Mouse (Mus musculus) thymus, postnatal 25 days (tissue): ENCODE measurements around the gene Ccdc172.

Experiments
- DNase-seq: peaks from one replicate; pipeline ENCODE4 v3.0.0; 2022

Gene Ccdc172

DNA sequence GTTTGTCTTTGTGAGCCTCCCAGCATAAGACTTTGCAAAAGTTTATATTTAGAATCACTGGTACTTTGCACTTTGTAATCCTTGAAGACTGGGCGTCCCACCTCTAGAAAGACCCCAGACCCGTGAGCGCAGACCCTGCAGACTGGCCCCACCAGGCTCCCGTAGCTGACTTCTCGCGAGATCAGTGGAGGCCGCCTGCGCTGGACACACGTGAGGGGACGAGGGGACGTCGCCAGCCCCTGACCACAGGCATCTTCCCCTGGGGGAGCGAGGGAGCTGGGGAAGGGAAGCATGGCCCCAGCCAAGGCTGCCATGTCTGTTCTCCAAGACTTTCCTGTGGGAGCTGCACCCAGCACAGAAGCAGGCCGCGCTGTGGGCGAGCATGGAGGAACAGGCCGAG lies at the start of gene Ccdc172:
TSS of gene Ccdc172 (plus strand) at position 176 of the 400 bp plus-strand sequence.
- DNase-seq: no peak

DNA sequence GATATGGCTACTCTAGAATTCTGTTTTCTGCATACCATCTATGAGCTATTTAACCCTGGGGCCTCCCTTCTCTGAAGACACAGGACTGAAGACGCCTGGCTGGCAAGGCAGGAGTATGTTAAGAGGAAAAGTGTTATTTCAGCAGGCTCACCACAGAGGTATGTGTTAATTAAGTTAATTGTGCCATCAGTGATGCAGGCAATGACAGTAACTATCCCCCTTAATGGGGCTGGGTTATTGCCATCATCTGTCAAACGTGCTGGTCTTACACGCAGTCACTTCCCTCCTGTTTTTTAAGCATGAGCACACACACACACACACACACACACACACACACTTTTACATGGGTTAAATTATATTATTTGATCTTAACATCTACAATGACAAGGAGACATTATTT lies 48.0 kb upstream of the Ccdc172 start:
- DNase-seq: no peak

DNA sequence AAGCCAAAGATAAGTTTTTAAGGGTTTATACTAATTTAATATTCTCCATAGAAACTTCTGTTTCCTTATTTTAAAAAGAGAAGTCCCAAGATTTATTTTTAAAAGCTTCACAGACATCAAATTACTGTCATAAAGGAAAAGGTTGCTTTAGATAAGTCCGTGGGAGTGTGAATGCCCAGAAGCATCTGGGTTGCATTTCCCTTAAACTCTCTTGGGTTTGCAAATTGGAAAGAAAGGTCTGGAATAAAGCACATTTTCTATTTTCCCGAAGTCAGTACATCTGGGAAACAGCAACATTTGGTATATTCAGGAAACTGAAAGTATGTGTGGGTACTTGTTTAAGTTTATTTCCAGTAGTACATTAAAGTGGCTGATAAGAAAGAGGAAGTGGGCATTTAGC lies 43.5 kb upstream of the Ccdc172 start:
- no peak for DNase-seq

DNA sequence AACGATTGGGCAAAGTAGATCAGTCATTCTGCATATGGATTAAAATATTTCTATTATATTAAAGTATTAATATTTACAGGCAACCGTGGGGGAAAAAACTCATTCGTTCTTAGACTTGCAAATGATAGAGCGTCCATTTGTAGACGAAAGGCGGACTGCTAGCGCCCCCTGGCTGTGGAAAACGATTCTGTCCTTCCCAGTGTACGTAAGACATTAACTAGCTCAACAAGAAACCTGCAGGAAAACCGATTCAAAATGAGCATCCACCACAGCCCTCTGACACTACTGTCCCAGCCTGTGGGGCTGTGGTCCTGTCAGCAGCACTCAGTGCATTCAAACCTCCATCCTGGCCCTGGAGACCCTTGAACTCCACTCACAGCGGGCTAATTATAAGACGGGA lies 42.4 kb upstream of the Ccdc172 start:
- peak; percentile 84 for DNase-seq

DNA sequence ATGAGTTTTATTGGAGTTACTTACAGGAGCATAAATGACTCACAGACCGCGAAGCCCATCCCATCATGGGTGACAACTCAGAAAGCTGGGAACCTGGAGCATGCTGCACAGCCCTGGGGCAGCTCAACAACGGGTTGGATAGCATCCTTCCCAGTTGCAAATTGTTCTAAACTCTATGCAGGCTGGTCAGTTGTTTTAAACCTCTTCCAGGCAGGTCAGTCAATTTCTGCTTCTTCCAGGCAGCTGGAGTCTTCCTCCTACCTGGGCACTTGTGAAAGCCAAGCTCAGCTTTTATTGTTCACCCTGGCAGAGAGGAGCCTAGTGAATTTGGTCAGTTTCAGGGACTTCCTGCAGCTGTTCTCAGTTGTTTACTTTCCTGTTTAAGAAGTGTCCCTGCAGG lies 37.5 kb upstream of the Ccdc172 start:
- no peak for DNase-seq

DNA sequence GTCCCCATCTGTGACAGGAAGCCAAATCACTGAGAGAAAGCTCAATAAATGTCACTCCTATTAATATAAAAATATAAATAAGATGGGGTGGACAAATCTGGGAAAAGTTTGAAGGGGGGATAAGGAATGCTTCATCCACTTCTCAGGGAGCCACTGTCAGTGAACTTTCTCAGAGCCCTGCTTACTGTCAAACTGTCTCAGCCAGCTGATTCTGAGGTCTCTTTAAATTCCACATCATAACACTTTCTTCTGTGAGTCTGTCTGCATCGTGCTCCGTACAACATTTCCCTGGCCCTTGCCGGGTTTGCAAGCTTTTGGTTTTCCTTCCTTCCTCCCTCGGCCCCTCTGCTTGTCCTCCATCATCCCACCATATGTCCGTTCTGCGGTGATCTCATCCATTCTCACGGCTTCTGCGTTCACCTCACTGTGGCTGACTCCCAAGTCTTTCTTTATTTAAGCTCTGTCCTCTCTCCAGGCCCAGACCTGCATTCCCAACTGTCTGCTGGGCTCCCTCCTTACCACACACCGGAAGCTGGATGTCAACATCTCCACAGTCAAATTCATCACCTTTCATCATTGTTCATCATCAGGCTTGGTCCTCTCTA lies 29.3 kb upstream of the Ccdc172 start:
- DNase-seq: no peak

DNA sequence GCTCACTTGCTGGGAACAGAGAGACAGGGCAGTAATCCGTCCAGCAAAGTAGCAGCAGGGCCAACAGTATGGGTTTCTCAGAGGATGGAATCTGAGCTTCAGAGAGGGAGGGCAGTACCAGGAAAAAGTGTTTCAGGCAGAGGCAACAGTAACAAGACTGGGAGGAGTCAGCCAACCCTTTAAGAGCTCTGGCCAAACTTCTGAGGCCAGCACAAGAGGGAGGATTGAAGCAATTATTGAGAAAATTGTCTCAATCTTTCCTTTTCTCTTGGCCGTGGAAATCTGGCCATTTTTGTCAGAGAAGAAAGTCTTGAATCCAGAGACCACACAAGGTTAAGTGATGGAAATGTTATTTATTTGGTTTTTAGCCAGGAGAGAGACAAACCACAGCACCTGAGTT lies 25.1 kb upstream of the Ccdc172 start:
- DNase-seq: no peak

DNA sequence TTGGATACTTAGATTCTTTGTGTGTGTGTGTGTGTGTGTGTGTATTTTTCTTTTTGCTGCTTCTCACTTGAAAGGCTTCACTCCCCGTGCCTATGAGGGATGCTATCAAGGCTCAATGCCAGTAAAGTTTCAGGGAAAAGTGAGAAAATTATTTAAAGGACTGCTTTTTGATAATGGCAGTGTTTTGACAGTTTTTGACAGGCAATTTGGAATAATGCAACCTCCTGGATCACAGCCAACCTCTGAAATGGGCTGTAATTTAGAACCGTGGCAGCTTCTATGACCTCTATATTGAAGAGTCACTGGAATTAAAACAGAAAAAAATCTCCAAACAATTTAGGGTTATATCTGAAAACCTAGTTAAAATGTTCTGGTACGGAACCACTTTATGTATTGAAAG lies 14.7 kb upstream of the Ccdc172 start:
- DNase-seq: no peak

DNA sequence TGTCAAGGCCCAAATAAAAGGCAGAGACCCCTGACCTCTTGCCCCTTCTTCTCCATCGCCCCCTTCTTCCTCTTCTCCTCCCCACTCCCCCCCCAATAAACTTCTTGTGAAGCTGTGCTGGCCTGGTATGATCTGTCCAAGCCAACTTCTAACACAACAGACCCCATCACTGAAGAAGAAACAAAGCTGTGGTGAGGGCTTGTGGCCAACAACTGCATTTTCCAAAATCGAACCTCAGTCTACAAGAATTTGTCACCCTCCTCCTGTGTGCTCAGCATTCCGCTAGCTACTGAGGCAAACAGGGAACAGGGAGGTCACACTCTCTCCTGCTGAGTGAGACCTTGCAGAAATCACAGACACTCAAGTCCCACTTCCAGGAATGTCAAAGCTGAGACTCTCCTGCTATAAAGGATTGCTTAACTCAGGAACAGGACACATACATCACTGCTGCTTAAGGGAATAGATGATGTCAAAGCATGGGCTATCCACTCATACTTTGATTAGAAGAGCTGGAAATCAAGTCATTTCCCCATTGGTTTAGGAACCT lies 12.3 kb upstream of the Ccdc172 start:
- no peak for DNase-seq

DNA sequence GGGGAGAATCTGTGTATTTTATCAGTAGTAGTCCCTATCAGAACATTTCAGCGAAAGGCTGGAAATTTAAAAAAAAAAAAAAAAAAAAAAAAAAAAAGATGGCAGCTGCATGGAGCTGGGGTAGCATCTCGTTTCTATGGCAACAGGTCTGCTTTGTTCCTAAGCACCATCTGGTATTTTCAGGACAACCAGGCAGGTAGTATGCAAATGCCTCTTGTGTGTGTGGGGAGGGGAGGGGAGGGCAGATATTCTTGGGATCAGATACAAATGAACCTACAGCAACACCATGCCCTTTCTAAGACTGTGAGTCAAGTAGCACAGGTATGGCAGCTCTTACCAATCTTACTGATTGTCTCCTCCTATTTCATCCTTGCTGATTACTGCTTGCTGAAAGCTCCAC lies 11.7 kb upstream of the Ccdc172 start:
- DNase-seq: no peak

DNA sequence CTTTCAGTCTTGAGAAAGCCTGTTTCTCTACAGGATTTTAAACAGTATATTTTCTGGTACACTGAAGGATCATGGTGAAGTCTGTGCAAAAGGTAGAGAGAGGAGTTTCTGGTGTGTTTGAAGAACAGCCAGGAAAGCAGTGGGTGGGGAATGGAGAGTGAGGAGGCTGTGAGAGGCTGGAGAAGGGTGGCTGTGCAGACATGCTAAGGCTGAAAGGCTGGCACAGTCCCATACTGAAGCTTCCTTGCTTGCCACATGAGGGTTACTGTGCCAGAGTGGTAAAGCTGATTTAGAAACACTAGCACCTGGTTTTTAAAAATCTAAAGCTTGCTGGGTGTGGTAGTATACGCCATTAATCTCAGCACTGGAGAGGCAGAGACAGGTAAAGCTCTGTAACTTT lies 9.9 kb downstream of the Ccdc172 start:
- DNase-seq: no peak

DNA sequence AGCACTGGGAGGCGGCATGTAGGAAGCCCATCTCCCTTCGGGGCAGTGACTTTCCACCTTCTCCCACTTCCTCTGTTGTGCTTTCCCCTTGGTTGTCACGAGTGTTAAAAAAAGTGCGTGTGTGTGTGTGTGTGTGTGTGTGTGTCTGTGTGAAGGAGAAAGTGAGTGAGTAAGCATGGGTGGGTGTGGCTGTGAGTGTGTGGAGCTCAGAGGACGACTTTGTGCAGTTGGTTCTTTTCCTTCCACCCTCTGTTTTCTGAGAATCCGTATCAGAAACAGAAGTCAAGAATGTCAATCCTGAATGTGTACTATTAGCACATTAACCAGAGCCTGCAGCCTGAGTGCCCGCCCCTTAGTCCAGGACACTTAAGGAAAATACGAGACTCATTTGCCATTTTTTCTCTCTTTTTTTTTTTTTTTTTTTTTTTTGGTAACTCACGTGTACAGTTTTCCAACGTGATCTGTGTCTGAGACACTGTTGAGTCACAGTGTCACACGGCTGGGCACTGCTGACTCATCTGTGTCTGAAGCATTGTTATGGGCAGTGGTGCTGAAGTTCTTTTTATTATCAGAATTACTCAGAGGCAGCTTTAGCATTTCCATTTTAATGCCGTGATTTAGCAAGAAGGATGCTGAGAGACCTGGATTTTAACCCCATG lies 12.1 kb downstream of the Ccdc172 start:
- DNase-seq: no peak

DNA sequence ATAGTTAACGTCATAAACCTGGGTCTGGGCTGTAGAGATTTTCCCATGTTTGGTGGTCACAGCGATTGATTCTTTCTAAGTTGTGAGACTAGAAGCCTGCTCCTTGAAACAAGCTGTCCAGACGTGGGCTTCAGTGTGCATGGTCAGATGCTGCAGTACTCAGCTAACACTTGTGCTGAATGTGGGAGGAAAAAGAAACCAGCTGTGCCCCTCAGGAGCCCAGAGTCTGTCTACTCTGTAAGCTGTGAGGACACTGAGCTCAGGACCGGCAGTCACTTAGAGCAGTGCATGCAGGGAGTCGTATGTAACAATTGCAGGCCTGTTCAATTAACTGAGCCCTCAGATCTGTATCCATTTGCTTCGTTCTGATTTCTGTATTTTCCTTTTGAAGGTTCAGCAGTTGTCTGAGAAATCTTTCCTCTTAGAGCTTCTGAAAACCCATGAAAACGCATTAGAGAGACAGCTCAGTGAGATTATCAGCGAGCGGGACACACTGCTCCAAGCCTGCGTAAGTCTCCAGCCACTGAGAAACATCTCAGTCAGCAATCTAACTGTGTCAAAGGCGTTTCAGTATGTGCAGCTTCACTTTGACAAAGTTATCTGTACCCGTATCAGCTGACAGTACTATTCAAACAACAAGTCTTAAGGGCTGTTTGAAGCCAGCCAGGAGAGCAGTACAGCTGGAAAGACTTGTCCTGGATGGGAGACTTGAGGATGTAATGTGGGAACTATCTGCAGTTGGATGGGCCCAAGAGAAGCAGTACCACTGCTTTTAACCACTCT lies 13.9 kb downstream of the Ccdc172 start:
- no peak for DNase-seq

DNA sequence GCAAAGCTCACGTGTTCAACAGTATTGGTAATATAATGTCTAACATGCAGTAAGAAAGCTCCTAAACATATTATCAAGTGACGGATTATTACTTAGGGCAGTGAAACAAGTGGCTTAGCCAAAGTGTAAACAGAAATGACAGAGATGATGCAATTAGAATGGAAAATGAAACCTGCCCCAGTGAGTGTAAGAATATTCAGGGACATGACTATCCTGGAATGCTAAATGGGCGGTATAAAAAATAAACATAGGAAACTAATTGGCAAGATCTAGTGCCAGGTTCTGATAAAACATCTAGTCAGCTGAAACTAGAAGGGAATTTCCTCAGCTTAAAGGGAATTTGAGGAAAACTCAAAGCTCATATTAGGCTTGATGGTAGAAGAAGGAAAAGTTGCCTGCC lies 21.3 kb downstream of the Ccdc172 start:
- no peak for DNase-seq

DNA sequence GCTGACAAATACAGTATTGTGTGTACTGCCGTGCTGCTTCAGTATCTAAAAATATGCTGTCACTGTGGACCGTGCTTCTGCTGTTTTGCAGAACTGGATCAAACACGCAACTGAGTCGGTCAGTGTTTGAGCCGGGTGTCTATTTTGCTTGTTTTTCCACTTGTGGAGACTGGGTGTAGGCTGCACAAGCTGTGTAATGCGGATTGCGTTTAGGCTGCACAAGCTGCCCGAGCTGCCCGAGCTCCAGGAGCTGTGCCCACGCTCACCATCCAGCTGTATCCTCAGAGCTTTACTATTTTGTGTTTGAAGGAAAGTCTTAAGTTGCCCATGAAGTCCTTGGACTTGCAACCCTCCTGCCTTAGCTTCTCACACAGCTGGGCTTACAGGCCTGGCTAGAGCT lies 24.9 kb downstream of the Ccdc172 start:
- DNase-seq: no peak

DNA sequence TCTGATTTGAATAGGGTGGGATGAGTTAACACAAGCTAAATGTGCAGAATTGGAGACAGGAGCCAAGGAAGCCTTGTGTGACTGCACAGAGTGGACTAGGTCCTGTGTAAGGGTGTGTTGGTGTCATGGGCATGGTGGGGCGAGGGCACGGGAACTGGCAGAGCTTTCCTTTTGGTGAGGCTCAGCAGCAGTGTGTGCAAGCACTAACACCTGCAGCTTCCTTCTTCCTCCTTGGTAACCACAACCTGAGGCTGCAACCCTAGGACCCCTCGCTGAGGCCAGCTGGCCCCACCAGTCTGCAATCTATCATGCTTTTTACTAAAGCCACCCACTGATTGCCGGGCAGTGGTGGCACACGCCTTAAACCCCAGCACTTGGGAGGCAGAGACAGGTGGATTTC lies 28.6 kb downstream of the Ccdc172 start:
- peak; percentile 39 for DNase-seq

DNA sequence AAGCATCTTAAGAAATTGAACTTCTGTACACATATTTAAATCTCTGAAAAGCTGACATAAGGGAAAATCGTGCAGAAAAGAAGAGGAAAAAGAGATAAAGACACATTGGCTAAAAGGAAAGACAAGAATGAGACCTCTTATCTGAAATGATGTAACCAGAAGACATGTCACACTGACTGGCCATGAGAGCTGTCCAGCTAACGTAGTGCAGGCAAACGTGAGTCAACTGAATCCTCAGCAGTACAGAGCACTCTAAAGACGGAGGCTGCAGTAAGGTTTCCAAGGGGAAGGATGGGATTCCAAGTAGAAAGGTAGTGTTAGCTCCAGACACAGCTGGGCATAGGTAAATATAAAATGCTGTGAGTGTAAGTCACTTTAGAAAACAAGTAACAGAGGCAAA lies 36.6 kb downstream of the Ccdc172 start:
- no peak for DNase-seq

DNA sequence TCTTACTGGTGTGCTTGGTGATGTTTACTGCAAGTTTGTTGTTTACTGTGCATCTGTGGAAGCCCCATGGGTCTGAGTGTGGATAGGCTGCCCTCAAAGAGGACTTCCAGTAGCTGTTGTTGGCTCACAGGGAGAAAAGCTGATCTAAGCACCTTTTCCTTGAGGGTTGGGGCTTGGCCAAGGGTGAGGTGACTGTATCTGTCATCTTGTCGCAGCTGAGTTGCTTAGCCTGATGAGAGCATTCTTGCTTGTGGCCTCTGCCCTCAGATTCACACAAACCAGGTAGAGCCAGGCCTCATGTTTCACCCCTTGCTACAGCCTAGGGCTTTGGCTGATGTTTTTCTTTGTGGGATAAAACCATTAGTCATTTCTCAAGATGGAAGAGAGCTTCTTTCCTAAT lies 38.7 kb downstream of the Ccdc172 start:
- no peak for DNase-seq

DNA sequence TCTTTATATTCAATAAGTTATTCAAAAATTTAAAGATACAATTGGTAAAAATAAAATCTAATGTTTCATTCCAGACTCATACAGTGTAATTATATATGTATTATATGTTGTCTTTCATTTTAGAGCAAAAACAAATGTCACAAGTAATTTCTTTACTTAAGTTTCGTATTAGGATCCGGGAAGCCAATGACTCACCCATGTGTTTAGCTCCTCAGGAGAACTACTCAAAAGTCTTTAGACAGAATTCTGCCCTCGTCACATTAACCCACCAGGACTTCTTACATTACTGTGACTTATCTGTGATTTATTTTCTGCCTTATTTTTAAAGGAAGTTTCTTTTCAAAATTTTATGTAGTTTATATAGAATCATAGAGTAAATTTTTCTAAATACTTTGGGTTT lies 39.1 kb downstream of the Ccdc172 start:
- DNase-seq: no peak

DNA sequence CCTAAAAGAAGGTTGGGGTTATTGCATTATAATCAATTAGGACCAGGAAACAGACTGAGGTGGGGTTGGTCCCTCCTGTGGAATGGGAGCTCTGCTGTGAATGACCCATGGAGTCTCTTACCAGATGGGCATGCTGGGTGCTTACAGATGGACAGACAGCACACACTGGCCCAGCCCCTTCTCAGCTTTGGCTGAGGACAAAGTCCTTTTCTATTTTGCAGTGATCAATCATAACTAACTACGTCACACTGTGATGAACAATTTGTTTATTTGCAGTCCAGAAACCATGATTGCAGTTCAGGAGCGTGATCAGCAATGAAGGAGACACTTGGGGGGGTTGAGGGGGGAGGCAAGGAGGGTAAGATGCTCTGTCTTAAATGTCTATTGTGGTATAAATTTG lies 43.2 kb downstream of the Ccdc172 start:
- no peak for DNase-seq

DNA sequence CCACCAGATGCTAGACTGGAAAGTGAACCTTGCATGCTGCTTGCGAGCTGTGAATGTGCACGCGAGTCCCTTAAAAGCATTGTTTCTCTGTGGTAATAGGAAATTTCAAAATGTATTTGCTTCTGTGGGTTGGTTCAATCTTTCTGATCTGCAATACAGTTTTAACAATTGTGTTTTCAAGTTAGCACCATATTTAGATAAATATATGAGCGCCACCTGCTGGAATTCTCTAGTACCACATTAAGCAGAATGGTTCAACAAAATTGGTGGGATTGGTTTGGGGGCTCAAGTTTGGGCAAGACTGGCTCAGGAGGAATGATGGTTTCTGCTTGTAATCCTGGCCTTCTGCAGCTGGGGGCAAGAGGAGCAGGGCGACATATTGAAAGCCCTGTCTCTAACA lies 46.6 kb downstream of the Ccdc172 start:
- peak; percentile 35 for DNase-seq

DNA sequence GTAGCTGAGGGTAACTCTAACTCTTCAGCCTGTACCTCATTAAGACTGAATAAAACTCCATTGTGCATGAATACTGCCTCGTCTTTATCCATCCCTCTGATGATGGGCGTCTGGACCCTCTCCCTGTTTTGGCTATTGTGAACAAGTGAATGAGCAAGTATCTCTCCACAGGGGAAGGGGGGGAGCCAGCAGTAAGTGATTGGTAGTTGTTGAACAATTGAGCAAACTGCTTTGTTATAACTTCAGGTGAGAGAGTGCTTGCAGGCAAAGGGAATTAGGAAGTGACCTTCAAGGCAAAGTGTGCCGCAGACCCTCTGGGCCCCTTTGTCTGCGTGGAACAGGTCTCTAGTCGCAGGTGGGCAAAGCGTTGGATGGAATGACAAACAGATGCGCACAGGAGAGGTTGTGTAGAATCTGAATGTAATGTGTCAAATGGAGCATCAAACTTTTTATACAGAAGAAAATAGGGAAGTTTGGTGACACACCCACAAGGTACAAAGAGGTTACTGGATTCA lies 50.6 kb downstream of the Ccdc172 start:
- DNase-seq: no peak

DNA sequence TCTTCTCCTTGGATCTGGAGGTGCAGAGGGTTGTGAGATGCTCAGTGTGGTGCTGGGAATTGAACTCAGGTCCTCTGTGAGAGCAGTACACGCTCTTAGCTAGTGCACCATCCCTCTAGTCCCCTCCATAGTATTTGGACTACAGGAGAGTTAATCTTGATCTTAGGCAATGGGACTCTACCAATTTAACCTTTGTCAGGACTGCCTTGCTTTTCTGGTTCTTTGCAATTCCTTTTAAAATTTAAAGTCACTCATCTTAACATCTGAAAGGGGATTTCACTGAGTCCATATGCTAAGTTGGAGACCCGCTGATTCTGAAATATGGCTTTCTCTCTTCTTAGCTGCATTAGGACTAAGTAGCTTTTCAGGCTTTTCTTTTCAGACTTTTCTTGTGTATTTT lies 59.8 kb downstream of the Ccdc172 start:
- no peak for DNase-seq
